Mouse (Mus musculus) layer of hippocampus, adult 8-10 months (tissue): ENCODE data around the gene Kank1. TPM values are rescaled to one million over a fixed set of nuclear protein-coding genes. Genes with fewer than 3 reads are reported as not detected.
A peak's percentile ranks its signal among the peaks of the same experiment; 100 is the strongest.

ENCODE experiments used
- DNase-seq, 2 experiments: peaks; one replicate each; pipeline ENCODE4 v3.0.0; 2022; ENCODE audit warnings: low spot score in 2 of 2
- total RNA-seq, 4 experiments: library from RNA; stranded (reverse); gene quantifications; 2 replicates each; pipeline ENCODE4 v1.2.4; 2022

Kank1 gene
- total RNA-seq, 4 experiments from 2014 or later, result 16.3 to 18.5 (median 17.4) TPM

GRCm38 (mm10) chr19:25400212-25400913 is 163.6 kb downstream of the Kank1 start:
- DNase-seq, result no peak

- DNase-seq, result no peak
Measured at GRCm38 (mm10) chr19:25401521-25401920, 164.7 kb downstream of the Kank1 start.

- no peak for DNase-seq
Measured at GRCm38 (mm10) chr19:25404163-25404562, 167.4 kb downstream of the Kank1 start.

GRCm38 (mm10) chr19:25405987-25406386 is 169.2 kb downstream of the Kank1 start:
- no peak for DNase-seq

GRCm38 (mm10) chr19:25406481-25407184 is 169.9 kb downstream of the Kank1 start:
- peak; percentile 24 to 40 for DNase-seq

GRCm38 (mm10) chr19:25407185-25407886 is 170.6 kb downstream of the Kank1 start:
- no peak for DNase-seq

GRCm38 (mm10) chr19:25407887-25408236 is 171.1 kb downstream of the Kank1 start:
- DNase-seq, result no peak

GRCm38 (mm10) chr19:25409239-25409638 is 172.5 kb downstream of the Kank1 start:
- DNase-seq, result no peak

GRCm38 (mm10) chr19:25411353-25411752 is 174.6 kb downstream of the Kank1 start:
- peak; percentile 13 to 15 for DNase-seq

- DNase-seq, result no peak
Measured at GRCm38 (mm10) chr19:25415448-25415847, 178.7 kb downstream of the Kank1 start.

- no peak for DNase-seq
Measured at GRCm38 (mm10) chr19:25417671-25418070, 180.9 kb downstream of the Kank1 start.

GRCm38 (mm10) chr19:25419983-25420382 is 183.2 kb downstream of the Kank1 start:
- DNase-seq, result no peak

GRCm38 (mm10) chr19:25422096-25422495 is 185.3 kb downstream of the Kank1 start:
- no peak for DNase-seq

- no peak for DNase-seq
Measured at GRCm38 (mm10) chr19:25423371-25423770, 186.6 kb downstream of the Kank1 start.

- no peak for DNase-seq
Measured at GRCm38 (mm10) chr19:25426431-25426830, 189.7 kb downstream of the Kank1 start.

GRCm38 (mm10) chr19:25427886-25428285 is 191.1 kb downstream of the Kank1 start:
- DNase-seq, result no peak

- no peak for DNase-seq
Measured at GRCm38 (mm10) chr19:25428338-25428962, 191.7 kb downstream of the Kank1 start.

GRCm38 (mm10) chr19:25431431-25431830 is 194.7 kb downstream of the Kank1 start:
- no peak for DNase-seq

GRCm38 (mm10) chr19:25431909-25432308 is 195.1 kb downstream of the Kank1 start:
- no peak for DNase-seq

GRCm38 (mm10) chr19:25433169-25433690 is 196.5 kb downstream of the Kank1 start:
- DNase-seq, result no peak

GRCm38 (mm10) chr19:25434345-25434744 is 197.6 kb downstream of the Kank1 start:
- no peak for DNase-seq

GRCm38 (mm10) chr19:25434795-25435194 is 198.0 kb downstream of the Kank1 start:
- no peak for DNase-seq
